Mouse (Mus musculus) neural tube, embryonic 15.5 days (tissue): Measurements from ENCODE around the gene Ctso. TPM values are rescaled to one million over a fixed set of nuclear protein-coding genes. Genes with fewer than 3 reads are reported as not detected.

Experiments
- ATAC-seq: fragments of 200-750 bp; cut with Nextera tagmentation; 2 replicates; pipeline ENCODE4 v1.8.0; 2017; ENCODE audit warnings: mild to moderate bottlenecking, moderate TSS enrichment, moderate library complexity; ENCODE audit not compliant: low FRiP score
- H3K27ac ChIP-seq: fragments of 300-500 bp; sonication (generic); replicated peaks from 2 replicates; pipeline ENCODE4 v1.5.1; 2015; ENCODE audit warnings: mild to moderate bottlenecking, inconsistent platforms
- H3K27me3 ChIP-seq: fragments of 300-500 bp; sonication (generic); replicated peaks from 2 replicates; pipeline ENCODE4 v1.6.1; 2015; ENCODE audit warnings: inconsistent platforms
- H3K36me3 ChIP-seq: fragments of 300-500 bp; sonication (generic); 2 replicates; pipeline ENCODE4 v1.6.1; 2015; ENCODE audit warnings: inconsistent platforms
- H3K4me1 ChIP-seq: fragments of 300-500 bp; sonication (generic); 2 replicates; pipeline ENCODE4 v1.6.1; 2015; ENCODE audit warnings: inconsistent platforms
- H3K4me2 ChIP-seq: fragments of 300-500 bp; sonication (generic); 2 replicates; pipeline ENCODE4 v1.6.1; 2015; ENCODE audit warnings: inconsistent platforms, mild to moderate bottlenecking, moderate library complexity
- H3K4me3 ChIP-seq: fragments of 300-500 bp; sonication (generic); replicated peaks from 2 replicates; pipeline ENCODE4 v1.5.1; 2015; ENCODE audit warnings: mild to moderate bottlenecking, inconsistent platforms
- H3K9ac ChIP-seq: fragments of 300-500 bp; sonication (generic); replicated peaks from 2 replicates; pipeline ENCODE4 v1.6.1; 2015; ENCODE audit warnings: mild to moderate bottlenecking, inconsistent platforms
- H3K9me3 ChIP-seq: fragments of 300-500 bp; sonication (generic); replicated peaks from 2 replicates; pipeline ENCODE4 v1.6.1; 2016; ENCODE audit warnings: inconsistent platforms
- WGBS: fragments of 180-500 bp; shearing (Covaris S2); methylation state at CpG from one replicate; pipeline ENCODE4 v1.1.7; 2015; ENCODE audit warnings: mixed read lengths; 5-methylcytosine and 5-hydroxymethylcytosine counted together
- polyA plus RNA-seq: library from polyadenylated mRNA; unstranded; fragments of >200 nt; fragmentation: Nextera tagmentation; extraction: Ambion mirVana; gene quantifications from 2 replicates; pipeline ENCODE4 v1.2.1, GENCODE M21; 2015

Ctso gene
- polyA plus RNA-seq, 1 experiment from 2014 or later: 9.8 TPM

- no peak overlapping the region for H3K4me2 ChIP-seq
- no peak overlapping the region for H3K9ac ChIP-seq
- no peak overlapping the region for H3K27ac ChIP-seq
- no peaks in the 10 kb centered on the region for H3K4me1 ChIP-seq
- no peak overlapping the region for H3K4me3 ChIP-seq
- 83% methylated on average over 5 of the region's 5 CpGs for WGBS
- H3K27me3 ChIP-seq: no peaks in the 10 kb centered on the region
- no peaks in the 10 kb centered on the region for H3K36me3 ChIP-seq
- H3K9me3 ChIP-seq: no peaks in the 10 kb centered on the region
- ATAC-seq: no peak
These were observed 28.9 kb downstream of the Ctso start for GRCm38 (mm10) chr3:81961336-81961735.

- no peak for ATAC-seq
- WGBS: 76% methylated on average over 5 of the region's 5 CpGs
These were observed 31.4 kb downstream of the Ctso start for GRCm38 (mm10) chr3:81963768-81964167.

GRCm38 (mm10) chr3:81964596-81964995 lies 32.2 kb downstream of the Ctso start:
- no peak overlapping the region for H3K4me3 ChIP-seq
- no peaks in the 10 kb centered on the region for H3K4me1 ChIP-seq
- H3K4me2 ChIP-seq: no peak overlapping the region
- H3K9me3 ChIP-seq: no peaks in the 10 kb centered on the region
- H3K36me3 ChIP-seq: no peaks in the 10 kb centered on the region
- no peak overlapping the region for H3K27ac ChIP-seq
- no peak overlapping the region for H3K9ac ChIP-seq
- no peaks in the 10 kb centered on the region for H3K27me3 ChIP-seq
- no peak for ATAC-seq
- 73% methylated on average over 3 of the region's 3 CpGs for WGBS

More at GRCm38 (mm10) chr3:81963768-81964167, 31.4 kb downstream of the Ctso start:
- no peak overlapping the region for H3K9ac ChIP-seq
- no peak overlapping the region for H3K4me3 ChIP-seq
- H3K27me3 ChIP-seq: no peaks in the 10 kb centered on the region
- H3K36me3 ChIP-seq: no peaks in the 10 kb centered on the region
- no peaks in the 10 kb centered on the region for H3K4me1 ChIP-seq
- H3K27ac ChIP-seq: no peak overlapping the region
- H3K9me3 ChIP-seq: no peaks in the 10 kb centered on the region
- no peak overlapping the region for H3K4me2 ChIP-seq

- no peak overlapping the region for H3K4me3 ChIP-seq
- H3K9ac ChIP-seq: no peak overlapping the region
- ATAC-seq: no peak
- H3K36me3 ChIP-seq: no peaks in the 10 kb centered on the region
- H3K27ac ChIP-seq: no peak overlapping the region
- H3K9me3 ChIP-seq: no peaks in the 10 kb centered on the region
- H3K27me3 ChIP-seq: no peaks in the 10 kb centered on the region
- no peak overlapping the region for H3K4me2 ChIP-seq
- H3K4me1 ChIP-seq: no peaks in the 10 kb centered on the region
- 77% methylated on average over 4 of the region's 4 CpGs for WGBS
These were observed 43.2 kb downstream of the Ctso start for GRCm38 (mm10) chr3:81975607-81976006.

GRCm38 (mm10) chr3:81976102-81976501 lies 43.7 kb downstream of the Ctso start, which contains the start of gene Tdo2:
Gene Tdo2, minus strand, starts transcription at chr3:81976202.
- ATAC-seq: no peak
- H3K4me2 ChIP-seq: no peak within 1 kb of the TSS
- no peaks in the 10 kb centered on the region for H3K4me1 ChIP-seq
- no peaks in the 10 kb centered on the region for H3K27me3 ChIP-seq
- no peak within 1 kb of the TSS for H3K4me3 ChIP-seq
- no peak within 1 kb of the TSS for H3K9ac ChIP-seq
- H3K27ac ChIP-seq: no peak within 1 kb of the TSS
- H3K36me3 ChIP-seq: no peaks in the 10 kb centered on the region
- no peaks in the 10 kb centered on the region for H3K9me3 ChIP-seq

- Histone ChIP-seq H3K36me3 (no peaks in the 10 kb centered on the region), H3K9me3 (no peaks in the 10 kb centered on the region), H3K4me2 (no peak overlapping the region), H3K9ac (no peak overlapping the region), H3K27me3 (no peaks in the 10 kb centered on the region), H3K4me3 (no peak overlapping the region), H3K27ac (no peak overlapping the region), H3K4me1 (no peaks in the 10 kb centered on the region)
- WGBS: 95% methylated on average over 5 of the region's 5 CpGs
- ATAC-seq: no peak
These were observed 49.2 kb downstream of the Ctso start for GRCm38 (mm10) chr3:81981576-81981975.

- Histone ChIP-seq H3K4me1 (no peaks in the 10 kb centered on the region), H3K9ac (no peak within 1 kb of the TSS), H3K4me2 (no peak within 1 kb of the TSS), H3K27me3 (no peaks in the 10 kb centered on the region), H3K36me3 (no peaks in the 10 kb centered on the region), H3K27ac (no peak within 1 kb of the TSS), H3K4me3 (no peak within 1 kb of the TSS), H3K9me3 (no peaks in the 10 kb centered on the region)
- WGBS: 87% methylated on average over 5 of the region's 5 CpGs
- no peak for ATAC-seq
These were observed 49.6 kb downstream of the Ctso start, which contains the start of gene Asic5 for GRCm38 (mm10) chr3:81981990-81982389. Gene Asic5, plus strand, starts transcription at chr3:81982290.

GRCm38 (mm10) chr3:81983120-81983895 lies 50.9 kb downstream of the Ctso start:
- WGBS: 92% methylated on average over 8 of the region's 8 CpGs
- Histone ChIP-seq H3K9me3 (no peaks in the 10 kb centered on the region), H3K4me1 (no peaks in the 10 kb centered on the region), H3K4me2 (no peak overlapping the region), H3K27ac (no peak overlapping the region), H3K27me3 (no peaks in the 10 kb centered on the region), H3K9ac (no peak overlapping the region), H3K36me3 (no peaks in the 10 kb centered on the region), H3K4me3 (no peak overlapping the region)
- no peak for ATAC-seq

- H3K27me3 ChIP-seq: no peaks in the 10 kb centered on the region
- H3K4me1 ChIP-seq: no peaks in the 10 kb centered on the region
- H3K27ac ChIP-seq: no peak overlapping the region
- no peak overlapping the region for H3K9ac ChIP-seq
- no peaks in the 10 kb centered on the region for H3K9me3 ChIP-seq
- 59% methylated on average over 1 of the region's 1 CpGs for WGBS
- no peak overlapping the region for H3K4me3 ChIP-seq
- ATAC-seq: no peak
- H3K36me3 ChIP-seq: no peaks in the 10 kb centered on the region
- no peak overlapping the region for H3K4me2 ChIP-seq
These were observed 52.7 kb downstream of the Ctso start for GRCm38 (mm10) chr3:81985100-81985499.

- Histone ChIP-seq H3K4me2 (no peak overlapping the region), H3K9me3 (no peaks in the 10 kb centered on the region), H3K4me1 (no peaks in the 10 kb centered on the region), H3K4me3 (no peak overlapping the region), H3K27ac (no peak overlapping the region), H3K36me3 (no peaks in the 10 kb centered on the region), H3K9ac (no peak overlapping the region), H3K27me3 (no peaks in the 10 kb centered on the region)
- 92% methylated on average over 2 of the region's 2 CpGs for WGBS
- ATAC-seq: no peak
These were observed 53.7 kb downstream of the Ctso start for GRCm38 (mm10) chr3:81986103-81986502.

GRCm38 (mm10) chr3:81987628-81988027 lies 55.2 kb downstream of the Ctso start:
- no peak overlapping the region for H3K27ac ChIP-seq
- no peak overlapping the region for H3K4me2 ChIP-seq
- WGBS: 91% methylated on average over 3 of the region's 3 CpGs
- H3K4me3 ChIP-seq: no peak overlapping the region
- H3K27me3 ChIP-seq: no peaks in the 10 kb centered on the region
- no peaks in the 10 kb centered on the region for H3K9me3 ChIP-seq
- no peaks in the 10 kb centered on the region for H3K36me3 ChIP-seq
- ATAC-seq: no peak
- no peak overlapping the region for H3K9ac ChIP-seq
- no peaks in the 10 kb centered on the region for H3K4me1 ChIP-seq

GRCm38 (mm10) chr3:81989692-81990141 lies 57.3 kb downstream of the Ctso start:
- no peaks in the 10 kb centered on the region for H3K4me1 ChIP-seq
- no peak overlapping the region for H3K4me2 ChIP-seq
- no peak overlapping the region for H3K9ac ChIP-seq
- H3K36me3 ChIP-seq: no peaks in the 10 kb centered on the region
- H3K27ac ChIP-seq: no peak overlapping the region
- no peak for ATAC-seq
- H3K4me3 ChIP-seq: no peak overlapping the region
- H3K9me3 ChIP-seq: no peaks in the 10 kb centered on the region
- 57% methylated on average over 2 of the region's 2 CpGs for WGBS
- no peaks in the 10 kb centered on the region for H3K27me3 ChIP-seq
